Mouse (Mus musculus): Measurements from ENCODE around the gene Gm49353.

The Gm49353 gene

DNA sequence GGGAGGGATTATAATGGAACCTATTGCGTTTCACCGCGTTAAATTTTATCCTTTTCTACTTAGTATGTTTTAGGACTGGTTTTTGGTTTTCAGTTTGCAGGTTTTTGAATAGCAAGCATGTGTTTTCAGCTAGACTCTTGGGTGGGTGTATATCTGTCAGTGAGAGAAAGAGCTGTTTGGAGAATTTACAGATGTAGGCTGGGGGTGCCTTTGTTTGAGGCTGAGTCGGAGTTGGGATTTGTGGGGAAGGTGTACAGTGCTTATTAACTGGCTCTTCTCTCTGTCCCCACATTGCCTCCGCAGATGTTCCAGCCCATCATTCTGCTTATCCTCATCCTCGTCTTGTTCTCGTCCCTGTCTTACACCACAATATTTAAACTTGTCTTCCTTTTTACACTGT is at the start of gene Gm49353:
Gene Gm49353 (plus strand): TSS at position 313 of the 400 bp plus-strand sequence.
- DNase-seq = no peak

DNA sequence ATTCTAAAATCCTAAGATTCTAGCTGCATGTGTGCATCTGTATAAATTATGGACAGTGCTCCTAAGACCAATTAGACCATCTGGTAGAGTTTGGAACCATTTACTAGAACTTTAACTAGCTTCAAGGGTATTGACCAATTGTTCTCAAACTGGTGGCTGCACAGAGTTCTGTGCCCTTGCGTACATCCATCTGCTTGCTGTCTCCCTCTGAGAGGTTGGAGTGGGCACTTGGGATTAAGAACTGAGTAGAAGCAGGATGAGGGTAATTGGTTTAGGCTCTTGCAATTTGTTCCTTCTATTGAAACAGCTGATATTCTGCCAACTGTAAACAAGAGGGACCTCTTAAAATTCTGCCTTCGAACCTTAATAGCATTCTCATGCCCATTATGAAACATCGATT is 43.5 kb upstream of the Gm49353 start:
- DNase-seq = no peak

DNA sequence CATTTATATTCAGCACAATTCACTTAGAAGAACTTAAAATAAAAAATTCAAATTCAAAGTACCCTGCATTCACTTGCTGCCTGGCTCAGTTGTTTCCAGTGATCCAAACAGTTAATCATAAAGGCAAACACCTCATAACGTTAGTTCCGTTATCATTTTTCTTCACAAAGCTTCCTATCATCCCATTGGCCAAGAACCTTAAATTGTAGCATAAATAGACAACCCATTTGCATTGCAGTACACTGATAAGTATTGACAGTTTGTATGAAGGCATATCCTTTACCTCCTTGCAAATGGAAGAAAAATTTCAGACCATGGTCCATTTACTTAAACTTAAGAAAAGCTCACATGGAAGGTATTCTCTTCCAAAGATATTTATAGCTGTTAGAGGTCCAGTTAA is 37.1 kb upstream of the Gm49353 start:
- DNase-seq = no peak

DNA sequence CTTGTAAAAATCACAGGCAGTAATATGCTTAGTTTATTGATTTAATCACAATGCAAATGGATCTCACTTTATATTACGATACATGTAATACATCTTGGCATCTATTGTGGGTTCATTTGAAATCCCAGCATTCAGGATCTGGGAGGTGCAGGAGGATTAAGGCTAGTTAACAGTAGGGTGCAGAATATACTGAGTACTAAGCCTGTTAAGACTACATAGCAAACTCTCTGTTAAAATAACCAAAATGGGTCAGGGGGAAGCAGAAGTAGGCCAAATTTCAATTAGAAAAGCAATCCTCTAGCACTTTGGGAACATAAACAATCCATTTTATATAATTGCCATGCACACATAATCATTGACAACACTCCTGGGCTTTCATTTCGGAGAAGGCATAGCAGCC is 25.0 kb upstream of the Gm49353 start:
- no peak for DNase-seq

DNA sequence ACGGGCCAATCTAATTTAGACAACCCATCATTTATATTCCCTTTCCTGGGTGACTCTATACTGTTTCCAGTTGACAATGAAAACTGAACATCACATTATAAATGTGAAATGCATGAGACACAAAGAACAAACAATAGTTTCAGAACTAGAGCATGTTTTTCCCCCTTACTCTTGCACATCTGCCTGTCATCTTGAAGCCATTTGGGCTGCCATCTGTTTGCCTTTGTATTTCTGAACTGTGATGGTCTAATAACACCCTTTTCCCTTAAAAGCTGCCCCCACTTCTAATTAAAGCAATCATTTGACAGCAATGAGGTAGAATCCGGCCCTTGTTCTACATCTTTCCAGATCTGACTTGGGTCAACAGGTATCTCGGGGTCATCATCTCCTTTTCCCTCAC is 23.1 kb upstream of the Gm49353 start:
- DNase-seq = no peak

DNA sequence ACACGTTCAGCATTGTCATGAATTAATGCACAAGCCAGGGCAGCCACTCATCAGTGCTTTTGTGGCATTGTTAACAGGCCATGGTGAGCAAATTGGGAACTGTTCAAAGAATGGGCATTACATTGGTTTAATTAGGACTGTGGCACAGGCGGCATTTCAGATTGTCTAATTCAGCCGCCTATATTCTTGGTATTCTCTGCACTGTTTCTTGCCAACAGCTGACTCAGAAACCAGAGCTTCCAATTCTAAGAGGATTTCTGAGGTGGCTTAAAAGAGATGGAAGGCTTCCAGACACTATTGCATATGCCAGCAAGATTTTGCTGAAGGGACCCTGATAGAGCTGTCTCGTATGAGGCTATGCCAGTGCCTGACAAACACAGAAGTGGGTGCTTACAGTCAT is 21.9 kb upstream of the Gm49353 start:
- no peak for DNase-seq

DNA sequence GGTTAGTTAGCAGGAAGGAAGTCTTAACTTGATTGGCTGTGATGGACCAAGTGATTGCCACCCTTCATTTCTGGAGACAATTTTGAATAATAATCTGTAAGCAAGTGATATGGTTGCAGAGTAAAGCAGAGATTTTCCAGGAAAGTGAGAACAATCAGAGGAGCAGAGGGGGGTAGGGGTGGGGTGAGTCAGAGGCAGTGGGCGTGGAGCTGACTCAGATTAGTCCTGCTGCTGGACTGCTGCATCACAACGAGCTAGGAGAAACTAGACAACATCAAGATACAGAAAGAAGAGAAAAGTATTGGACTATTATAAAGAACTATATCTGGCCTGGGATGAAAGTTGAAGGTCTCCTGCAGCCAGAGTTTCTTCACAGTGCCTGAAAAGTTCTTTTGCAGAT is 20.8 kb upstream of the Gm49353 start:
- DNase-seq = no peak

DNA sequence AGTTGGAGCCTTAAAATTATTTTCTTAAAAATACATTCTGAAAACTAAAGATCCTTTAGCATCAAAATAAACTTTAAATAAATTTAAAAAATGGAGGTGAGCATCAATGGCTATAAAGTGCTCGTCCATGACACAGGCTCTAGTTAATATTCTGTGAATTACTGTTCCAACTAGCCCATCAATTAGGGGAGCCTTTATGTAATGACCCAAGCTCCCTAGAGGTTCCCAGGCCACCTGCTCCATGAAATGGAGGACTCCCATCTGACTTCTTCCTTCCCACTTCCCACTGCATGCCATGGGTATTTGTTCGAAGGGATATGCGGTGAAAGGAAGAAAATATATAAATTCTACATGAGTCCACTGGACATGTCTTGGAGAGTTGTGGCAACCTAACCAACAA is 18.5 kb upstream of the Gm49353 start:
- no peak for DNase-seq

DNA sequence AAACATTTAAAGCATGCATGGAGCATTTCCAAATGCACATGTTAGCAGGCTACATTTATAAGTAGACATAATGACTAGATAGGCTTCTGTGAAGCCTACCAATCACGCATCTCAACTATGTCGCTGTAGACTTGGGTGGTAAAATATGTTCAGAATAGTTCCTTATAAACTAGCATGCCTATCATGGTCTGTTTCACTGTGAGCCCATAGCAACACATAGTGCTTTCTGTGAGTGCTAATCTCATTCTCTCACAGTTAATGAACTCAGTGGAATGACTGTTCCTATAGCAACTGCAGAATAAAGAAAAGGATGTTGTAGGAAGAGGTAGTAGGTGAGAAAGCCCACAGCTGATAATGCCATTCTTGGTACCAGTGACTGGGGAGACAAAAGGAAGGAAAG is 17.7 kb upstream of the Gm49353 start:
- DNase-seq = no peak

DNA sequence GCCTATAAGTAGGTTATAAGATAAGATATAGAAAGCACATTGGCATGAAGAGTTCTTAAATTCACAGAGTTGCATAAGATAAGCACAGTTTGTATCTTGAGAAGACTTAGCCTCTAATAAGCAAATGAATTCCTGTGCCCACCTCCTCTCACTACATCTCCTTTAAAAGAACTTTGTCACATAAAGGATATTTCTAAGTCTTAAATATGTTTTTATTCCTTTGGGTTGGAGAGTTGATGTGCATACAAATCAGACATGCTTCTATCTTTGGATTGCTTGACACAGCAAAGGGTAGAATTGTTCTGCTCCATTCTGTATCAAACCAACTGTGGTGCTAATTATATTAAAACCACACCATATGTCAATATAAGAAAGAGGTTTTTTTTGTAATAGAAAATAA is 5.0 kb upstream of the Gm49353 start:
- no peak for DNase-seq

DNA sequence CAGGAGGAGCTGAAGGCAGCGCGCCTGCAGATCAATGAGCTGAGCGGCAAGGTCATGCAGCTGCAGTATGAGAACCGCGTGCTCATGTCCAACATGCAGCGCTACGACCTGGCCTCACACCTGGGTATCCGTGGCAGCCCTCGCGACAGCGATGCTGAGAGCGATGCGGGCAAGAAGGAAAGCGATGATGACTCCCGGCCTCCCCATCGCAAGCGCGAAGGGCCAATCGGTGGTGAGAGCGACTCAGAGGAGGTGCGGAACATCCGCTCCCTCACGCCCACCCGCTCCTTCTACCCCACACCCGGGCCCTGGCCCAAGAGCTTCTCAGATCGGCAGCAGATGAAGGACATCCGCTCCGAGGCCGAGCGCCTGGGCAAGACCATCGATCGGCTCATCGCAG is 1.9 kb upstream of the Gm49353 start:
- no peak for DNase-seq

DNA sequence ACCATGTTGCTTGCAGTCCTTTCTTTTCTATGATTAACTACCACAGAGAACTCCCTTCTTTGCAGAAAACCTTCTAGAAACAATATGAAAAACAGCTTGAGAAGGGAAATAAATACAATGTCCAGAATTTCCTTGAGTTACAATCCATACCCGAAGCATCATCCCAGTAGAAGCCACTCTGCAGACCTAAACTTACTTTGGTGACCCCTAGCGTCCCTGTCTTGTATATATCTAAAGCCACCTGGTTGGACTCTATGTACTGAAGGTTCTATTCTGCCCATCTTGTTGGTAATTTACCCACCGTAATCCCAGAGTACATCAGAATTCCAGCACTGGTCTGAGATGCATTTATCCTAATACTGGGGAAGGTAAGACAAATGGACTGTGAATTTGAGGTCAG is 1.1 kb downstream of the Gm49353 start:
- no peak for DNase-seq

DNA sequence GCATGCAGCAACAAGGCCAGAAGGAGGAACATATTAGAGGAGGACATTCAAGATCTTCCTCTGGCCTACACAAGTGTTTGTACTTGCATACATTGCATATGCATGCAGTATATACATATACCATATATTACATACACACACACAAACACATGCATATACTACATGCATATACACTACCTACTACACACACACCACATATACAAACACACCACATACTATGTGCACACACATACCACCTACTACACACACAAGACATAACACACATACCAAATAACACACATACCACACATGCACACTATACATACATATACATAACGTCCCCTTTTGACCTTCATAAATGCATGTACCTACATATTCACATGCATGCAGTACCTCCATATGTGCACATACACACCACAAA is 1.9 kb downstream of the Gm49353 start:
- no peak for DNase-seq

DNA sequence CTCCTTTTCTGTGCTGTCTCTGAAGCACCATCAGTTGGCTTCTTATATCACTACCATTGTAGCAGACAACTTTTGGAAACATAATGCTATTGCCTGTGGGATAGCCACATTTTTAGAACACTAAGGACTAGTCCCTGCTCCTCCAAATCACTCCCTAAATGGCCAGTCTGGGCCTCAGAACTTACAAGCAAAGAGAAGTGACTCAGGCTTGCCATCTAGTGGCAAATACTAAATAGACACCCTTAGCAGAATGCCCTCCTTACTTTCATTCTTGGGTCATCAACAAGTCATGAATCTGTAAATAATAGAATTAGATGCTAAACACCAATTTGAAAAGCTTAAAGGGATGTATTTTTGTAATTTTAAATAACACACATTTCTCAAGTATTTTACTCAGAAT is 8.0 kb downstream of the Gm49353 start:
- DNase-seq = peak; percentile 38

DNA sequence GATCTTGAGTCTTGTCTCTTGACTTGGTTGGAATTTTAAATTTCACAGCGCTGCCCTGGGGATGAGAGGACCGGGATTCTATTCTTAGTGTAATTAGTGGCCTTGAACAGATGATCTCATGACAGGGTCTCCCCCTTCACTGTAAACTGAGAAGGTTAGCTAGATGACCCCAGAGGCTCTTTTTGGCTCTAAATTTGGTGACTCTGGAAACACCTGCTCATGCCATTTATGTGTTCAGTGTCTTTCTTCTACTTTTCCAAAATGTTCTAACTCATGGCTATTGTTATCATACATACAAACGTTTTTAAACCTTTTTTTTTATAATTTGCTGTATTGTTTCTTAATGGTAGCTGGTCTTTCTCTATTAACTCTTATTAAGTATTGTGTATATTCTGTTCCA is 10.0 kb downstream of the Gm49353 start:
- DNase-seq = no peak

DNA sequence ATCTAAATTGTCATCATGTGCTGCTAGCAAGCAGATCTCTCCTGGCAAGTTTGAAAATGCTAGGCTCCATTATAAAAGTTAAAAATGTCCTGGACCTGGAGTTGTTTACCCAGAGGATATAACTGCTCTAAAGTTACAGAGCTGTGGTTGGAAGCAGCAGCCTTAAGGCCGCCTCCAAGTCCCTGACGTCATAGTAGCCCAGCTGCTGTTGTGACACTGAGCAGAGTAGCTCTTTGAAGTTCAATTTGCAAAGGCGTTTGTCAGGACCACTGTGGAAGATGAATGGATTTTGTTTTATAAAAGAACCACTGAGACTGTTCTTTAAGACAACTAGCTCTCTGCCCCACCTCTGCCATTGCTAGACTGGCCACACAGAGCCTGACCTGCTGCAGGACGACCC is 12.7 kb downstream of the Gm49353 start, which contains the start of gene 9330159F19Rik:
Gene 9330159F19Rik (plus strand): TSS at position 154 of the 400 bp plus-strand sequence.
- DNase-seq = no peak

DNA sequence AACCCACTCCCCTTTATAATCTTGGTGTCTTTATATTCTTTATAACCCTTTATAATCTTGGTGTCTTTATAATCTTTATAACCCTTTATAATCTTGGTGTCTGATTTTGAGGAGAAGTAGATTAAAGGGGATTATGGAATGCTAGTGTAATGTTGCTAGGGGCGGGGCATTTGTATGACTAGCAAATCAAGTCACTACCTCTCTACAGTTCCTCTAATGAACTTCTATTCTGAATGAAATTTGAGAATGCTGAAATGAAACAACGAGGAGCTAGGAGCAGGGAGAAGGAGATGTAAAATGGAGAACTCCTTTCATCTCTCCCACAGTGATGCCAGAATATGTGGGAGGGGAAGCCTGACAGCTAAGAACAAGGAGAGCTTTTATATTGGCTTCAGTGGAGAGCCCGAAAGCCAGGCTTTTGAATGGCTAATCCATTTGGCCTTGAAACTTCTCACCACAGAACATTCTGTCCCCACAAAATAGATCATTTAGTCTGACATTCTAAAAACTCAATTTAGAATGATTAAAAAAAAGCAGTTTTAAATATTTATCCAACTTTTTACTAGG is 14.9 kb downstream of the Gm49353 start:
- peak; percentile 11 for DNase-seq

DNA sequence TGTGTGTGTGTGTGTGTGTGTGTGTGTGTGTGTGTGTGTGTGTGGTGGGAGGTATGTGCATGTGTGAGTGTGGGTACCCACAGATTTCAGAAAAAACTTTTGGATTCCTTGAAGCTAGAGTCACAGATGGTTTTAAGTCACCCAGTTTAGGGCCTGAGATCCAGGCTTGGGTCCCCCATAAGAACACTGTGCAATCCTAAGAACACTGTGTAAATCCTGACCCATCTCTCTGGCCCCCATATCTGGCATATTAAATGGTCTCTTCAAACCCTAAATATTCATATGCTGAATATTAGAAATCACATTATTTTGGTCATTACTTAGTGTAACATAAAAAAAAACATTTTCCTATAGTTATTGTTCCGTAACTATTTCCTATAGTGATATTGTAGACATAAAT is 18.2 kb downstream of the Gm49353 start:
- DNase-seq = no peak

DNA sequence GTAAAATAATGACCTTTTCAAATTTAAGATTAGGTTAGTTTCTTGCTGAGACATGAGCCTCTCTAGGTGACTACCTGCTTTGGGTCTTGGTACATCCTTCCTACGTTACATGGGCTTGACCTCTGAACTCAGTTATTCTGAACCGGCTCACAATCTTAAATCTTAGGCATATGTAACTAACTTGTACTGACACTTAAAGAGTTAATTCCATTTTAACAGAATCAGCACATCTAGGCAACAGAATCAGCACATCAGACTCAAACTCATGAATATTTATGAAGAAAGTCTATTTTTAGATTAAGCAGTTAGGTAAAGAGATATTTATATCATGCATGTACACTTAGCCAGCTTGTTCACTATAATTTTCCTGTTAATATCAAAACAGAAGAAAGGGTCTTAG is 18.7 kb downstream of the Gm49353 start:
- no peak for DNase-seq

DNA sequence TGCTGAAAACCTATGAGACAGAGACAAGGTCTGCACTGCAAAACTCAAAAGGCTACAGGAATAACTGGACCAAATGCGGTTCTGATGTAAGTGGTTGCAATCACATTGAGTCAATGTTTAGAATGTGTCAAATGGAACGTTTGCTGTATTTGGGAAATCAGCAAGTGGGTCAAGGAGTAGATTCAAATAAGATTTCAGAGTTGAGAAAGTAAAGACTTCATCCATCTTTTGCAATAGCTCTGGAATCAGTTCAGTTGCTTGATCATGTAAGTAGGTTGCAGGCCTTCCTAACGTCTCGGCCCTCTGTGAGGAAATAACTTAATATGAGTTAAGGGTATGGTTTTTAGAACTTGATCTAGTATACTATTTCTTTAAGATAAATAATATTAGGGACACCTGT is 26.6 kb downstream of the Gm49353 start:
- no peak for DNase-seq

DNA sequence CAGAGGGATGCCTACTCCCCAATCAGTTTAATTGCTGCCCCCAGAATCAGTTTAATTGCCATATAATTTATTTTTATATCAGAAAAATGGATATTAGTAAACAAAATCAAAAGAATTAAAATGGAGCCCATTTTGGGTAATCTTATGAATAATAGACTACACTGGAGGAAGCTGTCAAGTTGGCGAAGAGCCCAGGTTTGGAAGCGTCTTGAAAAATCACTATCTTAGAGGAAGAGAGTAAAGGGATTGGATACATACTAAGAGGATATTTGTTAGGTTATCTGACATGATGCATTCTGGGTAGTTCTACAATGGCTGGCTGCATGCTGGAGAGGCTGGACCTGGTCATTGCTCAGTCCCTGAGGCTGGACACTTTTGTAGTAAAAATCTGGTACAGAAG is 32.5 kb downstream of the Gm49353 start:
- no peak for DNase-seq

All from cerebellum, adult 9-11 months (tissue).